Mouse (Mus musculus) stomach, embryonic 16.5 days (tissue): ENCODE data around the gene Frmd4a. TPM values are rescaled to one million over a fixed set of nuclear protein-coding genes. Genes with fewer than 3 reads are reported as not detected.

ENCODE experiments used
- ATAC-seq: fragments of 200-750 bp; cut with Nextera tagmentation; 2 replicates; pipeline ENCODE4 v1.8.0; 2017; ENCODE audit warnings: moderate number of reproducible peaks, moderate TSS enrichment; ENCODE audit not compliant: insufficient read depth, low FRiP score
- H3K27ac ChIP-seq: fragments of 300-500 bp; sonication (generic); 2 replicates; pipeline ENCODE4 v1.5.1; 2014; ENCODE audit warnings: low read length
- H3K27me3 ChIP-seq: fragments of 300-500 bp; sonication (generic); 2 replicates; pipeline ENCODE4 v1.6.1; 2014; ENCODE audit warnings: low read length, control low read depth, mixed read lengths; ENCODE audit not compliant: control insufficient read depth, insufficient read depth
- H3K36me3 ChIP-seq: fragments of 300-500 bp; sonication (generic); 2 replicates; pipeline ENCODE4 v1.6.1; 2014; ENCODE audit warnings: low read length; ENCODE audit not compliant: control insufficient read depth, insufficient read depth
- H3K4me1 ChIP-seq: fragments of 300-500 bp; sonication (generic); 2 replicates; pipeline ENCODE4 v1.6.1; 2014; ENCODE audit warnings: low read length, control low read depth, mixed read lengths; ENCODE audit not compliant: control insufficient read depth, insufficient read depth
- H3K4me2 ChIP-seq: fragments of 300-500 bp; sonication (generic); 2 replicates; pipeline ENCODE4 v1.6.1; 2014; ENCODE audit warnings: low read depth, low read length, mixed read lengths
- H3K4me3 ChIP-seq: fragments of 300-500 bp; sonication (generic); replicated peaks from 2 replicates; pipeline ENCODE4 v1.5.1; 2014; ENCODE audit warnings: mild to moderate bottlenecking, low read length
- H3K9ac ChIP-seq: fragments of 300-500 bp; sonication (generic); 2 replicates; pipeline ENCODE4 v1.6.1; 2014; ENCODE audit warnings: low read length
- H3K9me3 ChIP-seq: fragments of 300-500 bp; sonication (generic); replicated peaks from 2 replicates; pipeline ENCODE4 v1.6.1; 2016; ENCODE audit warnings: low read length, control low read depth; ENCODE audit not compliant: control insufficient read depth
- WGBS: fragments of 180-500 bp; shearing (Covaris S2); extraction: QIAGEN DNeasy Blood & Tissue Kit; methylation state at CpG from one replicate; pipeline ENCODE4 v1.1.7; 2014; 5-methylcytosine and 5-hydroxymethylcytosine counted together
- polyA plus RNA-seq: library from polyadenylated mRNA; unstranded; fragments of >200 nt; fragmentation: Nextera tagmentation; extraction: Ambion mirVana; gene quantifications from 2 replicates; pipeline ENCODE4 v1.2.1, GENCODE M21; 2015

The Frmd4a gene
- polyA plus RNA-seq, 1 experiment from 2014 or later = 19.6 TPM

GRCm38 (mm10) chr2:4113303-4113920 is 95.9 kb downstream of the Frmd4a start:
- no peak overlapping the region for H3K9ac ChIP-seq
- H3K4me1 ChIP-seq = no peaks in the 10 kb centered on the region
- 75% methylated on average over 7 of the region's 7 CpGs for WGBS
- H3K27me3 ChIP-seq = no peaks in the 10 kb centered on the region
- H3K27ac ChIP-seq = no peak overlapping the region
- H3K9me3 ChIP-seq = no peaks in the 10 kb centered on the region
- no peak overlapping the region for H3K4me3 ChIP-seq
- no peaks in the 10 kb centered on the region for H3K36me3 ChIP-seq
- ATAC-seq = no peak
- H3K4me2 ChIP-seq = no peak overlapping the region

DNA sequence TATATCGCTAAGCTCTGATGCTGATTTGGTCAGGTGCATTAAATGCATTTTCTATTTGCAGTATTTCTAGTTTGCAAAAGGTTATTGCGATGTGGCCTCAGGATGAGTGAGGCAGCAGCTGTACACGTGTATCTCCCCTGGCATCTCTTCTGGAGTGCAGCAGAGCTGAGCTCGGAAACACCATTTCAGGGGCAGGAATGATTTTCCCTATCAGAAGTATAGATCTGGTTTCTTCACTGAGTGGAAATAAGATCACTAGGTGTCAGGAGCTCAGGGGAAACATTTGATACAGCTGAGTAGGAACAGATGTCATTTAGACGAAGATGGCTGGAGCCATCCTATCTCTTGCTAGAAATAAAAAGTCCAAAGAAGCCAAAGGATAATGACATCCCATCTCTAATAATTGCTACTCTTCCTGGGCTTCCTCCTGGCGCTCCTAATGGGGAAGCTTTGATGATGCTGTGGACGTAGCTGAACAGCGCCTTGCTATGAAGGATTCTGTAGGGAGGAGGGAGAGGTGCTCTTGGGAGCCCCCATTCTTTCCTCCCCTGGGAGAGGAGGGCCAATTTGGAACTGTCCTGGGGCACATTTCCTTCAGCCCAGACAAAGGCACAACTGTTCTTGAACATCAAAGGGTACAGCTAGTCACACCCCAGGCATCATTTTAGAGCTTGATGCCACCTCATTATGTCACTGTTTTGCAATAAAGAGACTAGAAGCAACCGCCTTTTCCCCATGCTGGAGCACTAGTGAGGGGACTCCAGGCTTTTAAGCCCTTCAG is 102.4 kb downstream of the Frmd4a start:
- no peak for ATAC-seq
- no peak overlapping the region for H3K27ac ChIP-seq
- H3K4me2 ChIP-seq = no peak overlapping the region
- no peak overlapping the region for H3K4me3 ChIP-seq
- WGBS = 60% methylated on average over 9 of the region's 9 CpGs
- H3K36me3 ChIP-seq = no peaks in the 10 kb centered on the region
- H3K4me1 ChIP-seq = no peaks in the 10 kb centered on the region
- no peak overlapping the region for H3K9ac ChIP-seq
- H3K27me3 ChIP-seq = no peaks in the 10 kb centered on the region
- H3K9me3 ChIP-seq = no peaks in the 10 kb centered on the region

GRCm38 (mm10) chr2:4131216-4131615 is 113.7 kb downstream of the Frmd4a start:
- H3K4me1 ChIP-seq = no peaks in the 10 kb centered on the region
- H3K36me3 ChIP-seq = no peaks in the 10 kb centered on the region
- no peak overlapping the region for H3K9ac ChIP-seq
- H3K27me3 ChIP-seq = no peaks in the 10 kb centered on the region
- H3K27ac ChIP-seq = no peak overlapping the region
- ATAC-seq = no peak
- H3K4me2 ChIP-seq = no peak overlapping the region
- no peak overlapping the region for H3K4me3 ChIP-seq
- H3K9me3 ChIP-seq = no peaks in the 10 kb centered on the region
- WGBS = 85% methylated on average over 4 of the region's 4 CpGs

DNA sequence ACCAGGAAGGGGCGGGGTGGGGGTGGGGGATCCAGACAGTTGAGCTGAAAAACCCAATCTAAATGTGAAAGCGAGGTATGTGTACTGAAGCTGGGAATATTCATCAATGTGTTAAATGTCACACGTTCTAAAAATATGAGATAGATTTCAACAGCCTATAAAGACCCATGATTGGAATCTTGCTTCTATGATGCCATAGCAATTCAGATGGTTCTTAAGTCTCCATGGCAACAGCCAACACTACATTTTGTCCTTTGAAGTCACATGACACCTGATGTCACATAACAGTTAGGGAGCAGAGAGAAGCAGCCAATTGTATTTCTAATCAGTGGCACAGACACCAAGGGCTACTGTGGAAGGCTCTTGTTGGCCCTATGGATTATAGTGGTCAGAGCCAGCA is 120.0 kb downstream of the Frmd4a start:
- Histone ChIP-seq H3K9me3 (no peaks in the 10 kb centered on the region), H3K9ac (no peak overlapping the region), H3K4me1 (no peaks in the 10 kb centered on the region), H3K4me2 (no peak overlapping the region), H3K27ac (no peak overlapping the region), H3K36me3 (no peaks in the 10 kb centered on the region), H3K27me3 (no peaks in the 10 kb centered on the region), H3K4me3 (no peak overlapping the region)
- no peak for ATAC-seq
- WGBS = 84% methylated on average over 3 of the region's 3 CpGs

GRCm38 (mm10) chr2:4142221-4142950 is 124.9 kb downstream of the Frmd4a start:
- H3K36me3 ChIP-seq = no peaks in the 10 kb centered on the region
- WGBS = 43% methylated on average over 4 of the region's 4 CpGs
- no peak overlapping the region for H3K9ac ChIP-seq
- no peak overlapping the region for H3K4me2 ChIP-seq
- peak overlapping the region; percentile 36; the same call in 1 of the 2 replicates for H3K27ac ChIP-seq
- no peaks in the 10 kb centered on the region for H3K27me3 ChIP-seq
- ATAC-seq = no peak
- no peaks in the 10 kb centered on the region for H3K4me1 ChIP-seq
- no peaks in the 10 kb centered on the region for H3K9me3 ChIP-seq
- no peak overlapping the region for H3K4me3 ChIP-seq

GRCm38 (mm10) chr2:4144424-4144823 is 126.9 kb downstream of the Frmd4a start:
- WGBS = 69% methylated on average over 4 of the region's 4 CpGs
- Histone ChIP-seq H3K27ac (no peak overlapping the region), H3K4me2 (no peak overlapping the region), H3K9ac (no peak overlapping the region), H3K36me3 (no peaks in the 10 kb centered on the region), H3K9me3 (no peaks in the 10 kb centered on the region), H3K27me3 (no peaks in the 10 kb centered on the region), H3K4me1 (no peaks in the 10 kb centered on the region), H3K4me3 (no peak overlapping the region)
- no peak for ATAC-seq

- no peaks in the 10 kb centered on the region for H3K27me3 ChIP-seq
- no peaks in the 10 kb centered on the region for H3K9me3 ChIP-seq
- H3K4me3 ChIP-seq = peak overlapping the region; percentile 43
- H3K36me3 ChIP-seq = no peaks in the 10 kb centered on the region
- H3K4me2 ChIP-seq = peak overlapping the region; percentile 87
- H3K27ac ChIP-seq = peak overlapping the region; percentile 34; the same call in 1 of the 2 replicates
- no peaks in the 10 kb centered on the region for H3K4me1 ChIP-seq
- peak overlapping the region; percentile 65 for H3K9ac ChIP-seq
- no peak for ATAC-seq
- 2% methylated on average over 14 of the region's 14 CpGs for WGBS
Measured at GRCm38 (mm10) chr2:4152521-4153040, 135.1 kb downstream of the Frmd4a start.

- Histone ChIP-seq H3K4me2 (peak overlapping the region; percentile 87), H3K4me3 (peak overlapping the region; percentile 43), H3K27me3 (no peaks in the 10 kb centered on the region), H3K36me3 (no peaks in the 10 kb centered on the region), H3K27ac (peak overlapping the region; percentile 34; the same call in 1 of the 2 replicates), H3K9ac (peak overlapping the region; percentile 65), H3K9me3 (no peaks in the 10 kb centered on the region), H3K4me1 (no peaks in the 10 kb centered on the region)
- WGBS = 5% methylated on average over 16 of the region's 16 CpGs
- no peak for ATAC-seq
Measured at GRCm38 (mm10) chr2:4153131-4153631, 135.7 kb downstream of the Frmd4a start.
